Mouse (Mus musculus) E14TG2a.4 (cell line): ENCODE results near the gene Hist1h2ad.

ENCODE experiments used
- CTCF ChIP-seq: conservative IDR thresholded peaks from 2 replicates; pipeline ENCODE4 v1.5.1; 2014; ENCODE audit warnings: low read length
- POU5F1 ChIP-seq: IDR thresholded peaks from 2 replicates; pipeline ENCODE4 v1.6.1; 2014; ENCODE audit warnings: low read length, borderline replicate concordance

DNA sequence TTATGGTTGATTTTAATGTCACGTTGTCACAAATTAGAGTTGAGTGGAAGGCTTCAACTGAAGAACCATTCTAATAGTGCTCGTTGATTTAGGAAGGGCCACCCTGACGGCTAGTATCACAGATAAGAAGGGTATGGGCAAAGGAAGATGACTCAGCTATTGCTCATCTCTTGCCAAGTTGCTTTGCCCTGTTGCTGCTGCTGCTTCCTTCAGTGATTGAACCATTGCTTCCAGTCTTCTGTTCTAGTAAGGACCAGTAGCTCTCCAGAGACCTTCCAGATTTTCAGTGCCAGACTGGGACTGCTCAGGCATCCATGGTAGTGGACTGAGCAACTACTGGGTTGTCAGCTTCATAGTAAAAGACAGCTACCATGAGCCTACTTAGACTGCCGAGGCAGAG, 35.0 kb downstream of the Hist1h2ad start:
- TF ChIP-seq CTCF (no peak), POU5F1 (no peak)
